Mouse (Mus musculus) megakaryocyte, embryonic 14.5 days (primary cell): ENCODE data around the gene Angptl7.

Source experiments
- FLI1 ChIP-seq: IDR thresholded peaks from 2 replicates; pipeline ENCODE4 v1.6.1; 2012; ENCODE audit warnings: low read length, inconsistent platforms, mixed read lengths
- GATA1 ChIP-seq: IDR thresholded peaks from 3 replicates; pipeline ENCODE4 v1.6.1; 2012; ENCODE audit warnings: mixed read lengths, low read length, inconsistent platforms, borderline replicate concordance

- no peak for TF ChIP-seq GATA1
- TF ChIP-seq FLI1 = no peak
These were observed 10.4 kb upstream of the Angptl7 start for GRCm38 (mm10) chr4:148510691-148511090.
